Mouse (Mus musculus) testis, postnatal 10 days (tissue): ENCODE data around the gene Fam193a.
A peak's percentile ranks its signal among the peaks of the same experiment; 100 is the strongest.

Experiments
- DNase-seq: peaks from one replicate; pipeline ENCODE4 v3.0.0; 2021; ENCODE audit warnings: low spot score

Gene Fam193a

GRCm38 (mm10) chr5:34369341-34370021 is at the start of gene Fam193a:
Fam193a (plus strand) TSS chr5:34369933.
- DNase-seq: peak; percentile 99

GRCm38 (mm10) chr5:34321236-34321635 is 48.5 kb upstream of the Fam193a start:
- DNase-seq: no peak

DNA sequence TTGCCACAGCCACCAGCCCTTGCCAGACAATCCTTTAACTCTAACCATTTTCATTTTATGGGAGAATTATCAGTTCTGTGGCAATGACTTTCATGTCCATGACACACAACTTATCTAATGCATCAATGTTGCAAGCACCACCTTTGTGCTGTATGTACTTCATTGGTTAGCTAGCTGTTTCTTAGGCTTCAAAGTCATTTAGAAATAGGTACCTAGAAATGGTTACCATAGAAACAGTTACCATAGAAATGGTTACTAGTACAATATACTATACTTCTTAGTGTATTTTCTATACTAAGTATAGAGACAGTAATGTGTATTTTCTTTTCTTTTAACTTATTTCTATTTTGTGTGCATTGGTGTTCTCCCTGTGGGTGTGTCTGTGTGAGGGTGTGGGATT is 44.4 kb upstream of the Fam193a start:
- no peak for DNase-seq

- DNase-seq: no peak
Observed at GRCm38 (mm10) chr5:34326249-34326691, 43.5 kb upstream of the Fam193a start.

- DNase-seq: peak; percentile 68
Observed at GRCm38 (mm10) chr5:34326875-34327576, 42.7 kb upstream of the Fam193a start.

DNA sequence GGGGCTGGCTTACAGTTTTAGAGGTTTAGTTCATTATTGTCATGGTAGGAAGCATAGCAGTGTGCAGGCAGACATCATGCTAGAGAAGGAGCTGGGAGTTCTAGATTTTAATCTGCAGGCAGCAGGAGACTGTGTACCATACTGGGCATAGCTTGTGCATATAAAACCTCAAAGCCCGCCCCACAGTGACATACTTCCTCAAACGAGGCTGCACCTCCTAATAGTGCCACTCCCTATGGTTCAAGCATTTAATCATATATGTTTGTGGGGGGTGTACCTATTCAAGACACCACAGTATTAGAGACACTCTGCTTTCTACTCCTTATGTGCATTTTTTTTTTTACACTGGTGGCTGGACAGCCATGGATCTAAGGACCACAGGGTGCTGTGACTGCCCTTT is 39.6 kb upstream of the Fam193a start:
- no peak for DNase-seq

GRCm38 (mm10) chr5:34334081-34334480 is 35.7 kb upstream of the Fam193a start:
- DNase-seq: no peak

DNA sequence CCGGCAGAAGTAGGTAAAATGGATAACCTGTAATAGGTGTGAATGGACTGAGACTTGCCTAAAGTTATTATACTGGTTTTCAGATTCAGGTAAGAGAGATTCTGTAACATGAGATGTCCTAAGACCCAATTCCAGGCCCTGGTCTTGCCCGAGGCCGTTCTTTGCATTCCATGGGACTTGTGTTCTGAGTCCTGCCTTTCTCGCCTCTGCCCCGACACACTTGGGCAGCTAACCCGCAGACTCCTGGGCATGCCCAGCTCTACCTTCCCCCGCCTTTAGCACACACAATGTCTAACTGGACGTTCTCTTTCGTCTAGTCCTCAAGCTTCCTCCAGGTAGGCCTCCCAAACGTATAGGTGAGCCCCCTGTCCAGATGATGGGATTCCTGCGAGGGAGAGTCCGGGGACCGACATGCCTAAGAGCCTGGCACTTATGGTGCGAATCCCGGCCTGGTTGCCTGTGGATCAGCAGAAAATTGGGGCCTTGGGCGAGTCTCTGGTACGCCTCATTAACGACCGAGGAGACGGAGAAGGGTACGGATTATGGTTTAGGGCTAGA is 34.1 kb upstream of the Fam193a start:
- DNase-seq: no peak

DNA sequence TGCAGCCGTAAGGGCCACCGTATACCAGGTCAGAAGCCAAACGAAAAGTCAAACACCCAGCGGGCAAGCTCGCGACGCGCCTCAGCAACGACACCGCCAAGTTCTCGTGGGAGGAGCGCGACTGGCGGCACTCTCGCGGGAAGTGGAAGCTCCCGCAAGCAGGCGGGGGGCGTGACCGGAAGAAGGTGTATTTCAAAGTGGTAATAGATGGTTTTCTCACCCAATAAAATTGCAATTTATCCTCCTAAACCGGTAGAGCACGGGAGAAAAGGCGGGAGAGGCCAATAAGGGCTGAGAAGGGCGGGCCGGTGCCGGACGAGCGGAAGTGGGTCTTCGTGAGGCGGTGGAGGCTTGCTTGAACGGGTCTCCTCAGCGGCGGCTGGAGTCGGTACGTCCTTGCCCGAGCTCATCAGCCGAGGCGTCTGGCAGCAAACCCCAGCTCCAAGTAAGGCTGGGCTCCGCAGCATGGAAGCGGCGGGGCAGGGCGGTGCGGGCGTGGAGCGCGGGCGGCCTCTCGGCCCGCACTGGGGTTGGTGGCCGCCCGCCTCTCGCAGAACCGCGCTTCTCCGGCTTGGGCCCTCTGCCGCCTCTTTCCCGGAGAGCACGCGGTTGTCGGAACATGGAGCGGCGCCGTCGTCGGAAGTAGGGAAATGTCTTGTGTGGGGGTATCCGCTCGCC is 33.5 kb upstream of the Fam193a start, which contains the start of gene Rnf4:
Gene Rnf4 (plus strand): TSS at position 193 of the 678 bp plus-strand sequence.
- peak; percentile 99 for DNase-seq

GRCm38 (mm10) chr5:34336775-34337450 is 32.8 kb upstream of the Fam193a start:
- DNase-seq: peak; percentile 76

- no peak for DNase-seq
Observed at GRCm38 (mm10) chr5:34340246-34340645, 29.5 kb upstream of the Fam193a start.

DNA sequence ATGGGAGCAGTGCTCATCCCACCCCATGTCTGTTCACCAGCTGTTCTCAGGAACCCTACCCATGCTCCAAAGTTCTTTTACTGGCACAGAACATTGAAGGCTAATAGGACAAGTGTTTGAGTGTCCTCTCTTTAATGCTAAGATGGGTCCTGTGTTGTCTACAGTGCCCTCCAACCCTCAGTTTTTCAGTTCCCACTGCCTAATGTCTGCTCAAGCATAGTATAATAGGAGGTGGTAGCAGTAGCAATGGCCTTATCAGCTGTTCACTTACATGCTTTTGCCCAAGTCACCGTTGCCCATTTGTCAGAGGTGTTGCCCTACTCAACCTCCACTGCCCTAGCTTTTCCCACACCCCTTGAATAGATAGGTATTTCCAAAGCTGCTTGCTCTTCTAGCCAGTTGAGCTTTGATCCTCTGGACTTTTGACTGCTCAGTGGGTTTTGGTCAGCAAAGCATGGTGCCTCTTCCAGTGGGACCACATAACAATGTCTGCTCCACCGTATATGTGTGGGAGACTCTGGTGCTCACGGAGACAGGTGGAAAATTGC is 17.6 kb upstream of the Fam193a start:
- DNase-seq: no peak

DNA sequence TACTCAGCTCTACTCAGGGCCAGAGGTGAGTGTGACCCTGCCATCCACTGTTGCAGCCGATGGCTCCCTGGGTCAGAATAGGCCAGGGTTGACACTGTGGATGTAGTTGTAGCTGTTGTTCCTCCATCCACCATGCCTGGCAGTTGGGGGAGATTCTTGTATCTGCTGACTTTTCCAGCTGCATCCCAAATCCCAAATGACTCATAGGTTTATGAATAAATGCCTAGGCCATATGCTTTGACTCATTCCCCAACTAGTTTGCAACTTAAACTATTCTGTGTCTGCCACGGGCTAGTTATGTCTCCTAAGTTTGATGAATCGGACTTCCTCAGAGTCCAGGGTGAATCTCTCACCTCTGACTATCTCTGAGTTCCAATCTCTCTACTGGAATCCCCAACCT is 9.5 kb upstream of the Fam193a start:
- DNase-seq: no peak

- no peak for DNase-seq
Observed at GRCm38 (mm10) chr5:34363115-34363514, 6.6 kb upstream of the Fam193a start.

- DNase-seq: no peak
Observed at GRCm38 (mm10) chr5:34368551-34369290, 1.0 kb upstream of the Fam193a start.

DNA sequence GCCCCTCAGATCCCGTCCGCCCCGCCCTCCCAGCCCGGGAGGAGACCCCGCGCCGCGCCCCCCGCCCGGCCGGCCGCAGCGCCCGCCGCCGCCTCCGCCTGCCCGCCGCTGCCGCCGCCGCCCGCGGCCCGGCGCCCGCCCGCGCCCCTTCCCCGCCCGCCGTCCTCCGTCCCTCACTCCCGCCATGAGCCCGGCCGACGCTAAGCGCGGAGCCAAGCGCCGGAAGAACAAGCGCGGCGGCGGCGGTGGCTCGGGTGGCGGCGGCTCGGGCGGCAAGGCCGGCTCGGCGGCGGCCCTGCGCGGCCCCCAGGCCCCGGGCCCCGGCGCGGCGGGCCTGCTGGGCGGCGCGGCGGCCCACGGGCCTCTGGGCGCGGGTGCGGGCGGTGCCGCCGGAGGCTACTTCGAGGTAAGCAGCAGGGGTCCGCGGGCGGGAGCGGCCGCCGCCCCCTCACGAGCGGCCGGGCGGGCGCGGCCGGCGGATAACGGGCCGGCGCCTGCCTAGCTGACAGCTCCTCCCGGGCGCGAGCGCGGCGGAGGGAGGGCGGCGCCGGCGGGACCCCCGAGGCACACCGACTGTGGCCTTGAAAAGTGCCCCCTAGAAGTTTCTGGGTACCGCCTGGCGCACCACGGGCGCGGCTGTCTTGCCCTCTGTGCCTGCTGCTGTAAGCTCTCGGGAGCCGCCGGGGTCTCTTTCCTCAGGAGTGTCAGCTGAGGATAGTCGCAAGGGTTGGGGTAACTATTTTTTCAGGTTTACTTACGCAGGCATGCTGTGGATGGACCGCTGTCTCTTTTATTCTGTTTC is 490 bp downstream of the Fam193a start:
- peak; percentile 60 for DNase-seq

GRCm38 (mm10) chr5:34370840-34371239 is 1.1 kb downstream of the Fam193a start:
- no peak for DNase-seq

DNA sequence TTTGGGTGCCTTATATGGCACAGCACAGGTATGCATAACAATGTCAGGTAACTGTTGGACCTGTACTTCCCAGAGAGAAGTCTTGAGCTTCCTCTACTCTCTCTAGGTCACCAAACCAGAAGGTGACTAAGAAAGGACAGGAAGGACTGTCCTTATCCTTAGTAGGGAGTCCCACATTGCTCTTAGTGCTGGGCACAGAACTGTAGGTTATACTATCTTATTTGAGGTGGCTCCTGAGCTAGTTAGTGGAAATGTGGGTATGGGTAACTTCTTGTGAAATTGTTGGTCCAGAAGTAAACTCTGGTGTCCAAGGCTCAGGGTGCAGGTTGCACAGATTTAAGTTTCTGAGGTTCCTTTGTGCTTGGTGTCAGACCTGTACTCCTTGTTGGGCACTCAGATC is 2.4 kb downstream of the Fam193a start:
- DNase-seq: no peak

DNA sequence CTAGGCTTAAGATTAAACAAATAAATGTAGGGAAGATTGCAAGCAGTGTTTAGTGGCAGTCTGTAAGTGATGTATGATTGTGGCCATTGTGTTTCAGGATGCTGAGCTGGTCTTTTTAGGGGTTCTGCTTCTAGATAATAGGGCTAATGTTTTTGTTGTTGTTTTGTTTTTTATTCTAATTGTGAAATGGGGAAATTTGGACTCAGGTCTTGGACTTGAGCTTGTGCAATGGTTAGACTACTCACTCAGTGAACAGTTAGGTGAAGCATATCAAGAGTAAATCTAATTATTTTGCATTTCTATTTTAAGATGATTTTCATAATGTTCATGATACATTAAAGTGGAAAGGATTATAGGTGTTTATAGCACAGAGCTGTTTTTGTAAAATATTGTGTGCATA is 2.8 kb downstream of the Fam193a start:
- no peak for DNase-seq

- no peak for DNase-seq
Observed at GRCm38 (mm10) chr5:34378787-34379186, 9.1 kb downstream of the Fam193a start.
